Mouse (Mus musculus): ENCODE data around the gene Gfod1.

Gfod1 gene

DNA sequence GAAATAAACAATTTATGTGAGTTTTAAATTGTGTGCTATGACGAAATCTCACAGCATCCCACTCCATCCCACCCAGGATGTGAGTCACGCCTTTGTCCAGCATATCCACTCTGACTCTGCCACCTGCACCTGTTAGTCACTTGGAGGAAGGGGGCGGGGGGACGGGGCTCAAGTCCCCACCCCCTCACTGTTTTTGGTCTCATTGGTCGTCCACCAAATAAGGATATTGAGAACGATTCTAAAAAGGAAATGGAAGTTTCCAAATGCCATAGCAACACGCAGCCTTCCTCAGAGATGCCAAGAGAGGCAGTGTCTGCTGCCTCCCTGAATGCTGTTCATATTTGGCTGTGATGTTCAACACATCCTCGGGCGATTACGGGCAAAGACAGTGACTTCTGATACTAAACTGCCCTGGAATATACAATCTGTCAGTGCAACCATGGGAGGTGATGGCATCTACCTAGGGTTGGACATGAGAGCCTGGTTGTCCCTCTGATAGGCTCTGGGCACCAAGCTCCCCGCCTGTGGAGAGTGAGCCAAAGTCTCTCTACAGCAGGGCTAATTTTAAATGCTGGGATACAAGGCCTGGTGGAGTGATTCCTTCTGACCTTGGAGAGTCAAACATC is 41.7 kb downstream of the Gfod1 start:
- peak; percentile 83 for DNase-seq (ENCODE audit: low read depth)

DNA sequence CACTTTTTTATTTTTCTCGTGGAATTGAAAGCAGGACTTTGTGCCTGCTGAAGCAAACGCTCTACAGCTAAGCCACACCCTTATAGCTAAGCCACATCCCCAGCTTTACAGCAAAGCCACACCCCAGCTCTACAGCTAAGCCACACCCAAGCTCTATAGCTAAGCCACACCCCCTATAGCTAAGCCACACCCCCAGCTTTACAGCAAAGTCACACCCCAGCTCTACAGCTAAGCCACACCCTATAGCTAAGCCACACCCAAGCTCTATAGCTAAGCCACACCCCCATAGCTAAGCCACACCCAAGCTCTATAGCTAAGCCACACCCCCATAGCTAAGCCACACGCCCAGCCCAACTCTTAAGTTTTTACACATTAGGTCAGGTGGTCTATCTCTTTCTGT is 42.7 kb downstream of the Gfod1 start:
- DNase-seq (ENCODE audit: low read depth), result peak; percentile 93

DNA sequence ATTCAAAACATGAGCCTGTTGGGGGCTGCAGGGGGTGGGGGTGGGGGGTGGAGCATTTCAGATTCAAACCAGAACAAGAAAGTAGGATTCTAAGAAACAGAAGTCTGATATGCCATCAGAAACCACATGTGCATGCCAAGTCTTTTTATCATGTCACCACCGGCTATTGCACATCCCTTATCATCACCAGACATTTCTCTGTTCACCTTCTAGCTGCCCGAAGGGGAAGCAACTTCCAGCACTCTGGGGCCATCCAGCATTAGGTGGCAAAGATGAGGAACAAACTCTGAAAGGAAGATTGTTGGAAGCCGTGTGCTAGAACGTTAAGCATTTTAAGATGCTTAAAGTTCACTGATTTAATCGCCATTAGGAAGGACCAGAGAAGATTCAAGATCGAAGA is 43.2 kb downstream of the Gfod1 start:
- DNase-seq (ENCODE audit: low read depth), result peak; percentile 83

DNA sequence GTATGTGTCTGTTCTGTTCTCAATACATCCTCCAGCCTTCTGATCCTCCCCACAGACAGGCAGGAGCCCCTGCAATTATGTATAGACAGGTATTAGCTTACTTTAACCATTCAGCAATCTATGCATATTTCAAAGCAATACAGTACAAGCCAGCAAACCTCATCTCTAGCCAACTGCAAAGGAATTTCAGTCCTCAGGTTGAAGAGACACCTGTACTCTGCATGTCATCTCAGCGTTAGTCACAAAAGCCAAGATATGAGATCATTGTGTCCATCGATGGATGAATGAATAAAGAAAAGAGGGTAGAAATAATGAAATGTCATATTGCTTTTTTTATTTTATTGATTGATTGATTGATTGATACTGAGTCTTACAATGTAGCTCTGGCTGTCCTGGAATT is 47.5 kb downstream of the Gfod1 start:
- no peak for DNase-seq (ENCODE audit: low read depth)

DNA sequence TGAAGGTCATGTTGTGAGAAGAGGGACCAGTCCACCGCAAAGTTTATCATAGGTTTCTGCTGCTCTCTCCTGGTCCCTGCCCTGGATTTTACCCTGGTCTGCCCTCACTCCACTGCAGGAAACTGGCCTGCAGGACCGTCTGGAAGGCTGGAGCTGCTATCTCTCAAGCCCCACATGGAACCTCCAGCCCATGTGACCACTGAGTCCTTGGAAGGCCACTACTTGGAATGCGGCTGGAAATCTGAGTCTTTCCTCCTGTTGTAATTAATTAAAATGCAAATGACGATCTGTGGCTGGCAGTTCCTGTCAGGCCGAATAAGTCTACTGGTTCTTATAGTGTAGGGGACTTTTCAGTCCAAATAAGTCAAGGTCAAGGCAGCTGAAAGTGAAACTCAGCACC is 50.4 kb downstream of the Gfod1 start:
- no peak for DNase-seq (ENCODE audit: low read depth)

DNA sequence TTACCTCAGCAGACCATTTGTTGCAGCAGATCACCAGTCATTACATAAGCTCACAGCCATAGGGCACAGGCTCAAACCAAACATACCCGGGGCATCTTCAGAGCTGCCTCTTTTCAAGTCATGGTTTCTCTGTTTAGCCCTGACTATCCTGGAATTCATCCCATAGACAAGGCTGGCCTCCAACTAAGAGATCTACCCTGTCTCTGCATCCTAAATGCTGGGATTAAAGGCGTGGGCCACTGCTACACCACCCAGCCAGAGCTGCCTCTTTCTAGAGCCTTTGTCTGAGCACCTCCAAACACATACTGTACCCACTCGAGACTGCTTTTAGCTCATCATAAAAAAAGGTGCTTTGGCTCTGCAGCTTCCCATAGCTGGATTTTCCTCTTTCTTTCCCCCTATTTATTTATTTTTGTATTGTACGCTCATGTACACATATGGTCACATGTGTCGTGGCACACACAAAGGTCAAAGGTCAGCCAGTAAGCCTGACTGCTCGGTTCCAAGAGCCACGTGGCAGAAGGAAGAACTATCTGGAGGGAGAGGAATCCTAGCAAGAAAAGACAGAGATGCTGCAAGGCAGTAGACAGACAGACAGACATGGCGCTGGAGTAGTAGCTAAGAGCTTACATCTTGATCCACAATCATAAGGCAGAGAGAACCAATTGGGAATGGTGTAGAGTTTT is 51.7 kb downstream of the Gfod1 start:
- DNase-seq (ENCODE audit: low read depth), result no peak

DNA sequence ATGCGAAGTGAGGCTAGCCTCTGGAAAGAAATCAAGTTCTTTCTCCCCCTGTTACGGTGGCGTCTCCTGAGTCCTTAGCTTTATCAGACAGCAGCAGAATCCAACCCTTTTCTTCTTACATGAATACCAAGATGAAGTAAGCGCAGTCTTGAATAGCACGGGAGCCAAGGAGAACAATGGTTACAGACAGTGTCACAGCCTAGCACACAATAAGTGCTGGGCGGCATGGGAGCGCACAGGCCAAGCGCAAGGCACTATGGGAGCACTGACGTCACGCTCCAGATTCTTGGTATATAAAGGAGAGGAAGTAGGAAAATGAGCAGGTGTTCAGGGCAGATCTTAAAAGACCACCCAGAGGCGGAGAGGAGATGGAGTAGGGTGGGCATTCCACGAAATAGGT is 52.6 kb downstream of the Gfod1 start:
- DNase-seq (ENCODE audit: low read depth), result no peak

DNA sequence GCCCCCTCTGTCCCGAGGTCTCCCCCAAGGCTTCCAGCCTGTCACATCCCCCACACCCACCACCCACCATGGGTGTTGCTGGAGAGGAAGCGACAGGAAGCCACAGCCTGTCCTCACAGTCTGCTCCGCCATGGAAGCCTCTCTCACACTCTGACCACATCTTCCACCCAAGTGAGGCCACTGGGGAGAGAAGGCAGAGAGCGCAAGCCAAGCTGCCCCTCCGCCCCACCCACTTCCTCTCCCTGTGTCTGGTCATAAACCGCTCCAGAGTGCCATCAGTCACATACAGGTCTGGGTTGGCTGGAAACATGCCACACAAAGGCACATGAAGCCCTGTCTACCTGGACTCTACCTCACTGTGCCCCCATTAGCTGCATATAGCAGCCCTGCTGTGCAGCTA is 53.3 kb downstream of the Gfod1 start:
- DNase-seq (ENCODE audit: low read depth), result peak; percentile 92

DNA sequence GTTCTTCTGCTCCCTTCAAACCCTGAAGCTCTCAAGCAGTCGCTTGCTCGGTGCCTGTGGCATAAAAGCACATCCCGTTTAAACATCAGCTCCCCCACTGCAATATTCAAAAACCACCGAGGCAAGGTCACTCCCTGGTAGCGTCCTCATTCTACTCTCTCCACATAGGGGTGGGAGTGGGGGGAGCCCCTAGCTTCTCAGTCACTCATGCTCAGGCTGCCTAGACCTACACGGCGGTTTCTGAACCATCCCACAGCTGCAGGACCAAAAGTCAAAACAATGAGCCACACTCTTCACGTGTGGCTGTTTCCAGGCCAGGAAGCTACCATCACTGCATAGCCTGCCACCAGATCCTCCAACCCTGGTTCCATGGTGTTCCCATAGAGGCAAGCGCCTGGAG is 53.9 kb downstream of the Gfod1 start:
- no peak for DNase-seq (ENCODE audit: low read depth)

DNA sequence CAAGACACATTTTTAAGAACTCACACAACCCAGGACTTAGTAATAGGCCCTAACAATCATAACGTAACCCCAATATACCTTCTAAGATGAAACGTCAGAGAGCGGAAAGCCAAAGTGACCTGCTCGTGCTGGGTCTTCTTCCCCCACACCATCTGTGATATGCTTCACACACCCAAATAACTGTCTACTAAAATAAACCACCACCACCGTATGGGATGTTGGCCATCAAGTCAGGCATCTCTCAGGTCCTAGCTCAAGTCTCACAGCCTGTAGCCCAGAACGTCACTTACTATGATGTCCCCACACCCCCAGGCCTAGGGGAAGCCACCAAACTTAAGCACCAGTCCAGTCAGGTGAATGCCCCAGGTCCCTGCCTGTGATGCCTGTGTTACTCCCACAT is 55.6 kb downstream of the Gfod1 start:
- no peak for DNase-seq (ENCODE audit: low read depth)

DNA sequence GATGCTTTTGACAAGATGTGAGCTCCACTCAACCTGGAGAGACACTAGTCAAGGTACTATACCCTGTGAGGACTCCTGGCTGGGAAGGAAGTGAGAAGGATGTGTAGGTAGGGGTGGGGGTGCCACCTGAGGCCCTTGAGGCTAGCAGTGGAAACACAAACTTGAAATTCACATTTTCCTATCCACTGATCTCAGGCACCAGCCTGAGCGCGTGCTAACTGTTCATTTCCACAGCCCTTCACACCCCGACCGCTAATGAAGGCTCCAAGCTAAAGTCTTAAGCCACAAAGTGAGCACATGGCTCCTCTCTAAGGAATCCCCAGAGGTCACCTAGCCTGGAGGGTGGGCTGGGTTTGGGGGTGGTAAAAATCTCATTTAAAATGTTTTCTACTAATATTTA is 57.1 kb downstream of the Gfod1 start:
- DNase-seq (ENCODE audit: low read depth), result no peak

DNA sequence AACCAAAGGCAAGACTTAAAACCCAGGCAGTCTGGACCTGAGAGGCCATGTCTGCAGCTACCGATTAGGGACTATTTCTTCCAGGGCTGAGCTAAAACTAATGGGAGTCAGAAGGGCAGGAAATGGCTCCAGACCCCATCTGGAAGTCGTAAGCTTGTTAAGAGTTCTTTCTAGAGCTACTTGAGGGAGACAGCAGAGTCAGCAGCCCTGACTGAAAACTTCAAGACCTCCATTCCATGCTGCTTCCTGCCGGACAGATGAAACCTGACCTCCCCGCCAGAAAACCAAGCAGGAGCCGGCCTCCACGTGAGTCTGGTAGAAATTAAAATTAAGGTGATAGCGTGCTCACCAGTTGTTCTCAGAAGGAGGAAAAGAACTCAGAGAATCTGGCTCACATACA is 60.2 kb downstream of the Gfod1 start:
- DNase-seq (ENCODE audit: low read depth), result no peak

DNA sequence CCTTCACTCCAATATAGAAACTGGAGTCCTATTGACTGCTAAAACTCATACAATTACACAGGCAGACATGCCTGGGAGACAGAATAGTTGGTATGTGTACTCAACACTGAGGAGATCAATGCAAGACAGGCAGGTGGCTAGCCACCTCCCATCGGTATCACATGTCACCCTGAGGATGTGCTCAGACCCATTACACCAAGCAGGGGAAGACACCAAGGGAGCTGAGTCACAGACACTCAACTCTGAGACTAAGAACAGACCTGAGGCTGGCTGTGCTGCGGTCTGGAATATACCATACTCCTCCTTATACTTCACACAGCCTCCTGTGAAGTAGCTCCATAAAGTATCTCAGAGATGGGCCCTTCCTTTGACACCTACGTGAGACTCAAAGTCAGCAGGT is 60.7 kb downstream of the Gfod1 start:
- DNase-seq (ENCODE audit: low read depth), result peak; percentile 67

DNA sequence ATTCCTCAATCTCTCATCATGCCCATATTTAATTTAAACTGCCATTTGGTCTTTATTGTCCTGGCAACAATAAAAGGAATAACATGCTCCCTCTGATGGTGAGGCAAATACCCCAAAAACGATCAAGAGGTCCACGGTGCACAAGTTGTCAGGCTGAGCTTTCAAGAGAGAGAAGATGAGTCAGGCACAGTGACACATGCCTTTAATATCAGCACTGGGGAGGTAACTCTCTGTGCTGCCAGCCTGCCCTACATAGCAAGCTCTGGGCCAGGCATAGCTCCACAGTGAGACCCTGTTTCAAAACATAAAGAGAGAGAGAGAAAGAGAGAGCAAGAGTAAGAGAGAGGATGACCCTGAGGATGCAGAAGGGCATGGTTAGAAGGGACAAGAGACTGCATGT is 62.2 kb downstream of the Gfod1 start:
- DNase-seq (ENCODE audit: low read depth), result no peak

DNA sequence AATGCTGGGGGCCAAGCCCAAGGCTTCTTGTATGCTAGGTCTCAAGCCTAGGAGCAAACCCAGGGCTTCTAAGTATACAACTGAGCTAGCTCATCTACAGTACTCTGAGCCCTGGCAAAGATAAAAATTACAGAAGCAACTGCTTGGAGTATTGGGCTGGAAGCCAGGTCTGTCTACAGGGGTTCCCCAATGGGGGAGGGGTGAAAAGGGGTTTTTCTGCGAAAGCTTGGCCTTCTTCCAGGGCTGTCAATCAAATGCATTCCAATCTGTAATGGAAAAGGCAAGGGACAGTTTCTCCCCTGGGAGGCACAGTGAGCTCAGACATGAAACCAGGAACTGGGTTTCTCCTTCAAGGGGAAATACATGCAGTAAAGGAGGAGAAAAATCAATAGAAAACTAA is 62.9 kb downstream of the Gfod1 start:
- no peak for DNase-seq (ENCODE audit: low read depth)

DNA sequence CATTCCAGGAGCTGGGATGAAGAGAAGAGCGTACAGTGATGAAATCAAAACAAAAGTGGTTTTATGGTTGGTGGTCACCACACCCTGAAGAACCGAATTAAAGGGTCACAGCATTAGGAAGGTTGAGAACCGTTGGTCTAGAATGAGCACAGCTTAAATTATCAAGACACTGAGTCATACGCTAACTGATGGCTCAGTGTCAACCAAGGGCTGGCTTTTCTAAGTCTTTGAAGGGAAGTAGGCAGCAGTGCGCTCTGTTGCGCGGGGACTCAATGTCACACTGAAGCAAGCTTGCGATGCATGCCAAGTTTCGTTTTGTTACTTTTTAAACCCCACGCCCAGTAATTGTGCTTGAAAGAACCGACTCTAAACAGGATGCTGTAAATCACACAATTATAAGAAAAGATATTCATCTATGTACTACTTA is 64.2 kb downstream of the Gfod1 start:
- peak; percentile 58 for DNase-seq (ENCODE audit: low read depth)

DNA sequence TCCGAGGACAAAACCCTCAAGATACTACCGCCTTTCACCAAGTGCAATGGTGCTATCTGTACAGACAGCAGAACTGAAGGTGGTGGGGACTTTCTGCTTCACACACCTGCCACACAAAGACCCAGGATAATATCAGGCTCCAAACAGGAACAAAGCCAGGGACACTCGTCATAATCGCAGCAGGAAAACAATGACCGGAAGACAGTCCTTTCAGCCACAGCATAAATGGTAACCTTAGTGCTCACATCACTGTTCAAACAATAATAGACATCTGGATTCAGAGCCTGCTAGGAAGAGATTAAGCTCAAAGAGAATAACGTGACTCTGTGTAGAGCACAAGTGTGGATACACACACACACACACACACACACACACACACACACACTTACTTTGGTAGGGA is 67.3 kb downstream of the Gfod1 start:
- no peak for DNase-seq (ENCODE audit: low read depth)

DNA sequence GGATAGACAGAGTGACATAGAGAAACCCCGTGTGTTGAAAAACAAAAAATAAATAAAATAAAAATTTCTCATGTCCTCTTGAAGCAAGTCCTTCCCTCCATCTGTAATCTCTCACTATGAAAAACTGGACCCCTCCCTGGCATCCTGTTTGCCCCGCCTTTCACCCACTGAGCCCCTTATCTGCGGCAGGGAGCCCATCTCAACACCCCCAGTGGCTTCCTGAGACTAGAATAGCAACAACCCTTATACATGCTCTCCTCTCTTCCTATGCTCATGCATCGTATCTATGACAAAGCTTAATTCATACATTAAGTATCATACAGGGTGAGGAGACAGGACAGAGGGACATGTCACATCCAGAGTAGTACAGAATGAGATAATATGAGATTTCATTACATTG is 68.0 kb downstream of the Gfod1 start:
- peak; percentile 79 for DNase-seq (ENCODE audit: low read depth)

DNA sequence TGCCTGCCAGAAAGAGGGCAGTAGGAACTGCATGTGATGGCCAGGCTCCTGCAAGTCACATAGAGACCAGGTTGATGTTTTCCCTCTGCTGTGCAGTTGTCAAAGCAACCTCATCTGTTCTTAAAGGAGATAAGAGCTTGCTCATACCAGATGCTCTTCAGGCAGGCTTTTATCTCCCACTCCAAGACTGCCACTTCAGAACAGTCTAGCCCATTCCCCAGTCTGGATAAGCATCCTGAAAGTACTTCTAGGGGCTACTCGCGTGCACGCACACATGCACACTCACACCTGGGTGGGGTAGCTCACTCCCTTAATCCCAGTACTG is 68.4 kb downstream of the Gfod1 start:
- DNase-seq (ENCODE audit: low read depth), result peak; percentile 53

DNA sequence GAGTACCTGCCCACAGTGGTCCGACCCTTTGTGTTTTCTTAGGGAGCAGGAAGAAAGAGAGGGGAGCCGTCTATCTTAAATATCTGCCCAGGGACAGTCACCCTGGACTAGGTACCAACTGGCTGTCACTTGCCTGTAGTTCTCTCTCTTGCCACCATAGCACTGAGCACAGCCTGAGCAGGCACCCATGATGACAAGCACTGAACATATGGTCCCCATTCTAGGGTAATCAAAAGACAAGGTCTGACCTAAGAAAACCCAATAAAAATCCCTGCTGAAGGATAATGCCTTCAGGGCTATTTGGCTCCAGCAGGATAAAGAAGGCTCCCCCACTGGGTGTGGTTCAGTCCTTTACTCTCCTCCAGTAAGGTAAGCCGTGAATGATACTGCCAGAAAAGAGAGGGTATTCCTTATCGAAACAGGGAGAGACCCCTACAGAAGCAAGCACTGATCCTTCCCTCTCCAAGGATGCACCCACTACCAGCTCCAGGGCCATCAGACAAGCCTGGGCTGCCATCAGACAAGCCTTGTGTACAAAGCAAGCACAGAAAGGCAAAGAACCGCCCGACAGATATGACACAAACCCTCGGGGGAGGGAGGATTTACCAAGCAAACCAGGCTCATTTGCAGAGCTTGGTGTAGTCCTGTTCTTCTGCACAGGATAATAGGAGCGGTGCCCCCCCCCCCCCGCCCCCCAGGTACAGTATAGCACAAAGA is 68.9 kb downstream of the Gfod1 start:
- no peak for DNase-seq (ENCODE audit: low read depth)

DNA sequence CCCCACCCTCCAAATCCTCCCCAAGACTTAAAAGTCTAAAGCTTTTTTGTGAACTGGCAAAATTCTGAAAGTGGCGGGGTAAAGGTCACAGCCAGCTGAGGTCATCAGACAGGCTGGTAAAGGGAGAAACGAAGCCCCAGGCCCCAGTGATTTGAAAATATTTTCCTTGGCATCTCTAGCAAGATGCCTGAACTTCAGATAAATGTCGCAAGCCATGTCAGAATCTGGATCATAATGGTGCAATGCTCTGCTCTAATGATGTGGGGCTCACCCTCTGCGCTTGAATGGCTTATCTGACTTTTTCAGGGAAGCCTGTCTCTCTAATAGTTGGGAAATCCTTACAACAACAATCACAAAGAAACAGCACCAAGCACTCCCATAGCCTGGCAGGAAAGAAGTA is 70.6 kb downstream of the Gfod1 start:
- DNase-seq (ENCODE audit: low read depth), result no peak

DNA sequence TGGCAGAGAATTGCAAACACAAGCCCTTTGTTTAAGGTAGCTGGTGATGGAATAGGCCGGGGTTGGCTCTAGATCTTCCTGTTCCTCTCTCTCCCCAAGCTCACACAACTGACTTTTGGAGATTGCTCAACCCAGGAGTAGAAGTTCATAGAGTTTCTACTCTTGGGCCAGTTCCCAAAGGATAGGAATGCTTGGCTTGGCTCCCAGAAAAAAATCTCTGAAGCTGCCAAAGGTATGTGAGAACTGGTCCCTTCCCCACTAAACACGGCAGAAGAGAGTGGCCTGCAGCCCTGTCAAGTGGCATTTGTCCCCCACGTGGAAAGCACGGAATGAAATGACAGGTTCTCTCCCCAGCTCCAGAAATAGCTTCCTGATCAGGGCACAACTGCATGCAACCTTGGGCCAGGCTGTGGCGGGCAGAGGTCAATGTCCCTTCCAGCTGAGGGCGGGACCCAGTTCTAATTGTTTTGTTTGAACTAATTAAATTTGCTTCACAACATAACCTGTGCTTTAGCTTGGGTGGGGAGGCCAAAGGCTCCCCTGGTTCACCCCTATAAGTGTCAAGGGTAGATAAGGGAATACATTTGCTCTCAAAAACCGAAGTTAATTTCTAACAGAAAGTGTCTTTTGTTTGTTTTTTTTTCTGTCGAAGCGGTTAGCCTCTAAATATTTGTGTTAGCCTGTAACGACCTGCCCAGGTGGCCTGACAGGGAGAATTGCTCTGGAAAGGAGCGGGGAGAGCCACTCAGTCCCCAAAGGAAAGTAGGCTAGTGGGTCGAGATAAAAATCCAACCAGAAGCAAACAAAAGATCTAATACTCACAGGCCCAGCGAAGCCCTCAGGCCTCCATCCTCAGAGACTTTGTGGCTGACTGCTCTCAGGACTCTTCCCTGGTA is 71.8 kb downstream of the Gfod1 start:
- DNase-seq (ENCODE audit: low read depth), result no peak

DNA sequence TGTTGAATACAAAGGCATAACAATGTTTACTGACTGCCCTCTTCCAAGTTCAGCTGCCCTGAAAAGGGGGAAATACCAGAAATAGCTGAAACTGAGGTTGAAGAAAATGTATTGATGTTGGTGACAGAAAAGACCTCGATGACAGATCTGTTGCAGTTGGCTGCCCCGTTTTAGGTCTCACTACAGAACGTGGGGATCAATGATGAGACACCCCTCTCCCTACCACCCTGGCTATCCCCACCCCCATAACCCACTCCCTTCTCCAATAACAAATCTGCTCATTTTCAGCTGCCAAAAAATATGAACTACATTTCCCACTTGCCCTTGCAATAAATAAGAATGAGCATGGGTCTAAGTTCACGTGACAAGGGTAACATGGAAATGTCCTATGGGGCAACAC is 73.1 kb downstream of the Gfod1 start:
- no peak for DNase-seq (ENCODE audit: low read depth)
